Mouse (Mus musculus): ENCODE results near the gene Hist1h4b.

The Hist1h4b gene

GRCm38 (mm10) chr13:23799405-23799804 lies 42.6 kb downstream of the Hist1h4b start:
- DNase-seq (ENCODE audit: low spot score in 2 of 2): no peak

DNA sequence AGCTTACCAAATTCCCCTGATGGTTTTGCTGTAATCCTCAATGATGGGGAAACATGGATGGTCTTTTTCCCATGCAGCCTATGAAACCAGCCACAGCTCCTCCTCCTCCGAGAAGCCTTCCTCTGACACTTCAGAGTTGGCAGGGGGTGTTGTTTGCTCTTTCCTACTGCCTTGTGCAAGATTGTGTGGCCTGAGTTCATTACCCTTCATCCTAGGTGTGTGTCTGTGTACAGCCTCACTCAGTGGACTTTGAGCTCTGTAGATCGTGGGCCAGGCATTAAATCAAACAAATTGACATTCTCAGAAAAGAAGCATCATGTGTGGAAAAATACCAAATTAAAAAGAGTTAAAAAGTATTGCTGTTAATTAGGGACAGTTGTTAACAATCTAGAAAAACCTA lies 47.7 kb downstream of the Hist1h4b start:
- no peak for DNase-seq (ENCODE audit: low spot score in 2 of 2)

- no peak for DNase-seq (ENCODE audit: low spot score in 2 of 2)
Observed at GRCm38 (mm10) chr13:23806422-23807052, 49.7 kb downstream of the Hist1h4b start, which contains the start of gene Slc17a2. Gene Slc17a2 (plus strand): TSS chr13:23806993.
